Mouse (Mus musculus) ES-Bruce4 (cell line): ENCODE results near the gene Leo1.

Source experiments
- CTCF ChIP-seq: IDR thresholded peaks from one replicate; pipeline ENCODE4 v1.8.1; 2011; ENCODE audit warnings: low read depth, low read length
- EP300 ChIP-seq: IDR thresholded peaks from 2 replicates; pipeline ENCODE4 v1.6.1; 2011; ENCODE audit warnings: low read depth, low read length; ENCODE audit not compliant: insufficient read depth

DNA sequence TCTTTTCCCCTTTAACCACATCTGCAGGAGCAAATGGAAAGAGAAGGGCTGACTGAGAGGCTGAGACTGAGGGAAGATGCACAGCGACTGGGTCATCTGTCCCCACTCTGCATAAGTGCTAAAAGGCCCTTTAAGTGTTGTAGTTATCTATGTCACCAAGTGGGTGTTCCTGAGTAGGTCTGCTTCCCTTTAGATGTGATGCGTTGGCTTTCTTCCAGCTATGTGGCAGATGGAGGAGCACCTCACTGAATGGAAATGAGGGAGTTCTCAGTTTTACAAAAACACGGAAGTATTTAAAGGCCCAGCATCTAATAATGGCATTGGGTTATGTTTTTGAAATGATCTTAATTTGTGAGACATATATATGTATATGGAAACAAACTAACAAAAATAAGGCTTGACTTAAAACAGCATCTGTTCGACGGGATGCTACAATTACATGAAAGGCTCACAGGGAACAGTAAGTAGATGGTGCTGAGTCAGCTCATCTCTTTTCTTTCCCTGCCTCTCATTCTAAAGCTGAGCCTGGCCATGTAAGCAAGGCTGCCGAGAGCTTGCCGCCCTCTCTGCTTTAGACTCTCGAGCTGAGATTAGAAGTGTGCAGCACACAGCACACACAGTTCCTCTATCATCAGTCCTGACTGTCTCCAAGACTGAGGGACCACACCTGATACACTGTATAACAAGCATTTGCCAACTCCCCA is 70.1 kb downstream of the Leo1 start:
- no peak for TF ChIP-seq EP300
- TF ChIP-seq CTCF, result no peak
